Mouse (Mus musculus): ENCODE data around the gene Fmo6.

The Fmo6 gene

DNA sequence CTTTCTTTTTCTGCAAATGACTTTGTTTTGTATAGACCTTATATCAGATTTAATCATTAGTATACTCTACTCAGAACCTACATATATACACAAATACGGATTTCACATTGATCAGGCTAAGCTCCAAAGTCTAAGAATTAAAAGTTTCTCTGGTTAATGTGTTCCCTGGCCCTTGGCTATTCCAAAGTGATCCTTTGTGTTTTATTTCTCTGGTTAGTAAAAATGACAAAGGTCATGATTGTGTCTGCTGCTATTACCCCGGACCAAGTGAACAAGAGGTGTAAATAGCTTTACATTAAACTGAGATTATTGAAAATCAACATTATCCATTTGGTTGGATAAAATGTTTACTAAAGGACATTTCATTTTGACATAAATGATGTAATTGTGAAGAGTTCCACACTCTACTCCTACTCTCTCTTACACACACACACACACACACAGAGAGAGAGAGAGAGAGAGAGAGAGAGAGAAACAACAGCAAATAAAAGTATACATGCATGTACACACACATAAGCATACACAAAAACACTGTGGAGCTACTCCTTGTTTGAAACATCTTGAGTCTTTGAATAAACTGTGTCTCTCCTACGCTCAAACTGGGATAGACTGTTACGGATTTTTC is 22.3 kb downstream of the Fmo6 start:
- no peak for DNase-seq (ENCODE audit: low read depth, low spot score)

DNA sequence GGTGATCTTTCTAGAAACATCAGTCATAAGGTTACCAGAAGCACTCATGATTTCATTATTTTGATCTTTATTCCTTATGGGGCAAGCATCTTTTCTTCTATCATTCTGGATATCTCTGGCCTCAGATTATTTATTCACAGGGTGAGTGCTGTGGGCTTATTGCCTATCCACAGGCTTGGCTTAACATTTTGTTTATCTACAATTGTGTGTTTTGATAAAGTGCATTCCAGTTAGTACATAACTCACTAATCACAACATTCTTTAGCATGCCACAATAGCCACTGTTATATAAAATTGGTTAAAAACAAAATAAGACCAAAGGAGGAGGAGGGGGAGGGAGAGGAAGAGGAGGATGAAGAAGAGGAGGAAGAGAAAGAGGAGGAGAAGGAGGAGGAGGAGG is 25.2 kb downstream of the Fmo6 start:
- no peak for DNase-seq (ENCODE audit: low read depth, low spot score)

DNA sequence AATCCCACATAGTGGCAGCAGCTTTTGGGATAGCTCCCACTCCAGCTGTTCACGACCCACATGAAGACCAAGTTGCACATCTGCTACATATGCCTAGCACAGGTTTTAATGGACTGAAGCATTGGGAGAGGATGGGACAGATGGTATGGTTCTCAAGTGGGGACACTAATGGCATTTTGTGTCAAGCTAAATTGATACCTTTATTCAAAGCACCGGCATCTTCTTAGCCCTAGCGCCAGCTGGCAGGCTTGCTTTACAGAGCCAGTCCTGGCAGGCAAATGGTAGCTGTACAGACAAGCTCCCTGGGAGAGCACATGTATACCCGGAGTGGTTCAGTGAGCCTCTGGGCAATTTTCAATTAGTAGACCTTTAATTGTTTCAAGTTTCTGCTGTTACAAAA is 35.4 kb downstream of the Fmo6 start:
- no peak for DNase-seq (ENCODE audit: low read depth, low spot score)

DNA sequence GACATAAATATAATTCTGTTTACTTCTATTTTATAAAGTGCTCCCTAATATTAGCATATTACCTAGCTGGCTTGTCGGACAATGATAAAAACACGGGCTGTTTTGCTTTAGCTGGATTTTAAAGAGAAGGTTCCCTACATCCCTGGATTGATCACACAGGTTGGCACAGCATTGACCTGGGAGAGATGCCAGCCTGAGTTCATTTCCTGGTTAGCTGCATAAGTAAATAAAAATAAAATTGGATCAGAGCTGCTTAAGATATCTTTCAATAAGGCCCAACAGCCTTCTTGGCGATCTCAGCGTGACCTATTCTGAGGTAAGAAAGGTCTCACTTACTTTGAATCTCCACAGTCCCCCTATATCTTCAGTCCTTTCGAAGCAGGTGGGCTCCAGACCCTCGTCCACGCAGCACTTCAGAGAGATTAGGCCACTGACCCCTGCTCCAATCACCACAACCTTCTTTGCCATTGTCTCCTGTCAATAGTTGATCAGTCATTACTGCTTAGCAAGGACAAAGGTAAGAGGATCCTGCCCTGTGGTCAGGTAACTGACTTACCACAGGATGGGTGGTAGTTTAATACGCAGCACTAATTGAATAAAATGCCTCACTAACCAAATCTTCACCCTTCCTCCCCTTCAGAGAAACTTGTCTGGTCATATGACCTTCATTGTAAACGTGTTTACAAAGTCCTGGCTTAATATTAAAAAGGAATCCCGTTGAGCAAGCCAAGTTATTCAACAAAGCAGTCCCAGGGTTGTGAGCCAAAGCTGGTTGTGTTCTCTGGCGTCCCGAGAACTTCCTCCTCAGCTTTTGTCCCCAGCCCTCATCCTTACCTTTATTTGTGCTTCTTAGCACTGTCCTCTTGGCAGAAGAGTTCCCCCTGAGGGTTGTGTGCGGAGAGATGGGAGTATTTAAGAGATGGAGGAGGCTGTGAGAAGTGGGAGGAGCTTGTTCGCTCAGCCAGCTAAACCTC is 39.2 kb downstream of the Fmo6 start, which contains the start of gene Fmo2:
Gene Fmo2, minus strand, starts transcription at position 889 of the 974 bp plus-strand sequence.
- no peak for DNase-seq (ENCODE audit: low read depth, low spot score)

DNA sequence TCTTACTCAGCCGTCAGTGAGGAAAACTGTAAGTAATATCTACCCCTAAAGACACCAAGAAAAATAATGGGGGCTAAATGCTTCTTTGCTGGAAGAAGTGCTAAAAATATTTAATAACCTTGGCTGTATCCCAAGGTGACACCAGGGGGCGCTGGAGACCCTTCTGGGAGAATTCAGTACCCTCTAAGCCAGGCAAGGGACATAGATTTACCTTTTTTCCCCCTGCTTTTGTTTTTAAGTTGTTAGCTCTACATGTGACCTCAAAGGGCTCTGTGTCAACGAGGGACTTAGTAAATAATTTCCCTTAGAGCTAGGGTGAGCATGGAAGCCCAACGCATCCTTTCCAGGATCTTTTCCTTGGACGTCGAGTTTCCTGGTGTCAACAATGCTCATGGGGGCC is 41.4 kb downstream of the Fmo6 start:
- DNase-seq (ENCODE audit: low read depth, low spot score), result no peak

DNA sequence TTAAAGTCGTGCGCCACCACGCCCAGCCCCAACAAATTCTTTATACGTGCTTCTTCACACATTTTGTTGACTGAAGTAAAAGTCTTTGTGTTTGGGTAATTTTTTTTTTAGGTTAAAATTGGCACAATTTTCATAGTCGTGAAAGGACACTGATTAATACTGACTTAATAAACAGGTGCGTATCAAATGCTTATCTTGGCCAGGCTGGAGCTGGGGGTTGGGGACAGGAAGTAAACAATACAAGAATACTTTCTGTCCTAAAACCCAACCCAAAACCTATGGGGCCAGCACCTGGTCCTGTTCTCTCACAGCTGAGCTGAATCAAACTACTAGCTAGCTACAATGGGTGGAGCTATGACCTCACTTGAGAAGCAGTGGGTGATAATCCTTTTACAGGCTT is 44.3 kb downstream of the Fmo6 start:
- no peak for DNase-seq (ENCODE audit: low read depth, low spot score)

DNA sequence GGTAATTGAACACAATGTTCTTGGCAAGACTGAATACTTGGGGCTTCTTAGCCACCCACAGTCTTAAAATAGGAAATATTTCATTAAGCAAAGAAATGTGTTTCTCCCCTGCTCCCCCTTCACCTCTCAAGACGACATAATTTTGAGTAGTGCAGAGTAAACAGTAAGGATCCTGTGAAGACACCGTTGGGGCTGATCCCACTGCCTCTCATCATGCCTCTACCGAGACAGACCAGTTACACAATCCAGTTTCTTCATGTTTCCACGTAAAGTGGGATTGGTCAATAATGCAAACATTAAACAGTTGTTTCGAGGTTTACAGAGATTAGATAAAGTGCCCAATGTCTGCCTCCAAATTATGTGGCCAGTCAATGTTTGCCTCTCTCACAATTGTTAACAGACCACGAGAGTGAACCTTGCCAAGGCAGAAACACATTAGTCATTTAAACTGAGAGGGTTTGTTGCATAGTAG is 45.3 kb downstream of the Fmo6 start:
- DNase-seq (ENCODE audit: low read depth, low spot score), result no peak

DNA sequence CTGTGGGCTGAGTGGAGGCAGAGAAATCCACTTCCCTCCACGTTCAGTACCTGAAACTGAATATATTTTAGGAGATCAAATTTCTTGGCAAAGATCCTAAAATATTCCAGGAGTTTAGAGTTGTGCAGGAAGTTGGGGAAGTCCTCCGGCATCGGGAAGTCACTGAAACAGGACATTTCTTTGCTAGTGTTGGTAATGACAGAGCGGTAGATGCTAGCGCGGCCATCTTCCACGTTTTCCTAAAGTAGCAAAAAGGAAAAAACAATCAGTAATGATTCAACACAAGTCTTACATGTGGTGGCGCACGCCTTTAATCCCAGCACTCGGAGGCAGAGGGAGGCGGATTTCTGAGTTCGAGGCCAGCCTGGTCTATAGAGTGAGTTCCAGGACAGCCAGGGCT is 48.7 kb downstream of the Fmo6 start:
- DNase-seq (ENCODE audit: low read depth, low spot score), result no peak

DNA sequence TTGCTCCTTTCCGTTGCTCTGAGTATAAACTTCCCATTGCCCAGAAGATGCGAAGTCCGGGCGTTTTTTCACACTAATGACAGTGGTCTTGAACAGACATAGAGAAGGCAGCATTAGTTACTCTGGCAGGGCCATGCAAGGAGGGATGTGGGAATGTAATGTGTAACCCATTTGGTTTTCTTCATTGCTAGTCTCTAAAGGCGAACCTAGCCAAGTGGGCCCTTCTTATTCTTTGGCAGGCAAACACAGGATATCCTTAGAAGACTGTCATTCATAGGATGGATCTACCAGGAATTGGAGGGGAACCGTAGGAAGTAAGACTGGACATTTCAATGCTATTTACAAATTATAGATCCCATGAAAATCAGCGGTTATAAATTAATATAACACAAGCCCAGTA is 49.7 kb downstream of the Fmo6 start:
- DNase-seq (ENCODE audit: low read depth, low spot score), result no peak

DNA sequence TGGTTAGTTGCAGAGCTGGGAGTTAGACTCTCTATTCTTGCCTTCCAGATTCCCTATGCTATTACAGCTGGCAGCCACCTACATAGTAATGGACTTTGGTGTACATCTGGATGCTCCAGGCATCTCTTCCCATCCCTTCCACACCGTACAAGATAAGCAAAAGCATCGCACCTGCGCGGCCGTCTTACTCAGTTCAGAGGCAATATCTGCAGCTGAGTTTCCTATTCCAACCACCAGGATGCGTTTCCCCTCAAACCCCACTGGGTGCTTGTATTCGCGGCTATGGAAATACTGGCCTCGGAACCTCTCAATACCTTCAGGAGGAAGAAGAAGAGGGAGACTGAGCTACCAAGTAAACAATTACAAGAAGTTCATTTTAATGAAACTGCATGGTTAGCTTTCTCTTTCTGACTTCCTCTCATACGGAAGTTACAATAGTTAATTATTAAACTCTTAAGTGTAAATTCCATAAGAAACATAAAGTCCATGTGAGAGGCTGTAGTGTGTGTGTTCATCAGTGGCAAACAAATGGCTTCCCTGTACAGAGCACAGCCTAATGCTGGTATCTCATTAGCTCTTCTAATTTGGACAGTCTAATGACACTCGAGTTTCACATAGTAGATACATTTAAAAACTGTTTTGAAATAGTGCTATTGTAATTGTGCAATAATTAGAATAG is 51.0 kb downstream of the Fmo6 start:
- no peak for DNase-seq (ENCODE audit: low read depth, low spot score)

DNA sequence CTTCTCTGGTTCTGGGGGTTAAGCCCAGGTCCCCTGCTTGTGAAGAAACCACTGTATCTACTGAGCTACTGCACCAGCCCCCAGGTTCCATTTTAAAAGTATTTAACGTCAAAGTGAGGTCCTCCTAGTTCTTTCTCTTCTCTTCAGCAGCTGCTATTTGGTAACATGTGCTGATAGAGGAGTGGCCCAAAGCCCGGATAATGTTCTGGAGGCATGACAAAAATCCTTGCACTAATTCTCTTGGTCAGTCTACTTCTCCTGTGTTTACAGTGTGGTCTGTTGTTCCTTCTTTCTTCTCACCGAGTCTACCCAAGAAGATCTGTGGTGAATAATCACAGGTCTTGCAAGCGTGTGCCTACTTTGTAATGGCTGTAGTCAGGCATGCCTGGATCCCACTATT is 54.6 kb downstream of the Fmo6 start:
- no peak for DNase-seq (ENCODE audit: low read depth, low spot score)

DNA sequence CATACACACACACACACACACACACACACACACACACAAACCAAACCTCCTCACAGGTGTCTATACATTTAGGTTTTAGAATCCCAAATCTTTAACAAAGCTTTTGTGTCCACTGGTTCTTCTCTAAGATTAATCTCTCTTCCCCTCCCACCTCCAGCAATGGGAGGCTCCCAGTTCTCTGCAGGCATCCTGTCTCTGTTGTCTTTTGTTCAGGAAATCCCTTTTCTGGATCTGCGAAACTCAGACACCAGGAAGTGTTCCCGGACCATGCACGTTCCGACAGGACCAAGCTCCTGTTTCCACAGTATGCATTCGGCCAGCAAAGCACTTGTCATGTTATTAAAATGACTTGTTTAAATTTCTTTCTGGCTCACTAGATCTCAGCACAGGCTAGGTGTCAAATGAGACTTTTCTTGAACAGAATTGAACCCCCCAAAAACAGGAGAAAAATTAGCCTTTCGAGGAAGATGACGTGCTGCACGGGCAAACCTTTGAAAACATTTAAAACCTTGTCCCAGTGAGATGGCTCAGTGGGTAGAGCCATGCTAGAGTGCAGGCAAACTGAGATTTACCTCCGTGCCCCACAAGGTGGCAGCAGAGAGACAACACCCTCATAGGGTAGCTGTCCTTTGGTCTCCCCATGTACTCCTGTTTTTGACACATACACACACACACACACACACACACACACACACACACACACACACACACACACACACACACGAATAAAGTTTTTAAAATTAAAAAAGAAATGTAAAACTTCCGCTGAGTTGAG is 57.5 kb downstream of the Fmo6 start:
- DNase-seq (ENCODE audit: low read depth, low spot score), result no peak

DNA sequence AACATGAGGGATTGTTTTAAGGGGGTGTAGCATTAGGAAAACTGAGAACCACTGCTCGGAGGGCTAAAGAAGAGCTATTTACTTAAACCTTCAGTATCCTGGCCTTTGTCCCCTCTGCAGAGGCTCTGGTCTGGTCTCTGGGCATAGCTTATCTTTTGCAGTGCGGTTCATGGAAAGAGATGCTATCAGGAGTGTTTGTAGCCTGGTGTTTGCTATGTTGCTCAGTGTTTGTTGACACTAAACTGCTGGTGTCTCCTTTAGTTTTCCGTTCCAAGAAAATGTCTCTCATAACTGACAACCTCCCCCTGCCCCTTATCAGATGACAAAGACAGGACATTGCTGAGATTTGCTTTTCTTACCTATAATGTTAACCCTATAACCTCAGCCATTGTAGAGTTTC is 62.2 kb downstream of the Fmo6 start:
- no peak for DNase-seq (ENCODE audit: low read depth, low spot score)

DNA sequence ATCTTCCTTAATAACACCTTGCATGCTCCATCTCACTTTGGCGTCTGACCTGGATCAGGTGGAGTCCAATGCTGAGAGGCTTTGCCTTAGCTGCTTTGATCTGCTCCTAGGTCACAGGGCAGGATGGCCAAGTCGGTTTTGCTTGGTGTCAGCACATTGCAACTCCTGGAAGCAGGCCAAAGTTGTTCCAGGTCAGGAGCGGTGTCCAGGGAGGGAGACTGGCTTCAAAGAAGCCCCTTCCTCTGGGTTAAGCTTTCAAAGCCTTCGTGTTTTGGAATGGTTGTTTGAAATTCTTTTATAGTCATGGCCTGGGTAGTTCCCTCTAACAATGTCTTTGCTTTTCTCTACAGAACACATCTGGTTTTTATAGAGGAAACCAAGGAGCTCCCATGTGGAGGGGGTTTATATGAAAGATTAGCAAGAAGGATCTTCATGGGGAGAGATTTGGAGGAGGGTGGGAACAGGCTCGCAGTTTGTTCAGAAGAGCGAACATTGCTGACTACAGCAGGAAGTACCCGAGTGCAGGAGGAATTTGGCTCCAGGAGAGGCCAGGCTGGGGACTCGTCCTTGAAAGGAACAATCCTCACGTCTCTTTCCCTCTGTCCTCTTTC is 65.5 kb downstream of the Fmo6 start:
- DNase-seq (ENCODE audit: low read depth, low spot score), result no peak

DNA sequence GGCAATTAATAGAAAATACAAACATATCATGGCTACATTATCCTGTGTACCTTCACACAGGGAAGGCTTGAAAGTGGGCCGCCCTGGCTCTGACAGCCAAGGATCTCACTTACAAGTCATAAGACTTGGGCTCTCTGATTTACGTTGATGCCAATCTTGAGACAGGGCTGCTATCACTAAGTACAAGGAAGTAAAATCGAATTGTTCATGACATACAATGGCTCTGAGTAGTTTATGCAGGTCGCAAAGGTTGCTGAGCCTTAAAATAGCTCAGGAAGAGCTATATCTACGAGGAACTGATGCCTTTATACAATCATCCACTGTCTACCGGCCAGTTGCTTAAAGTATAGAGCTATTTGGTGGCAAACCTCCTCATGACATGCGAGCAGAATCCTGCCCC is 66.3 kb downstream of the Fmo6 start:
- no peak for DNase-seq (ENCODE audit: low read depth, low spot score)

DNA sequence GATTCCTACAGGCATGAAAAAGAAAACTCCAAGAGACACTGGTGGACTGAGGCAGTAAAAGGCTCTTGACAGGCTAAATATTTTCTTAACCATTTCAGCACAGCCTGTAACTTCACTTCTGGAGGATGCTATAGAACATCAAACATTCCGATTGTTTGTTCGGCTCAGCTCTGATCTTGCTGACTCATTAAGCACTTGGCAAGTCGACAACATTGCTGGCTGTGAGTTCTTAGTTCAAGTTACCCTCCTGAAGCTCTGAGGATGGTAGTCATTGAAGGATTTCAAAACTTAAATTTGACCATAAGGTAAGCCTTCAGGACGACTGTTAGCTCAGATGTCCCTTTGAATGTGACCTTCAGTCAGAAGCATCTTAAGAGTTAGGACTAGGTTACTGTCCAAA is 69.9 kb downstream of the Fmo6 start:
- DNase-seq (ENCODE audit: low read depth, low spot score), result no peak

Data from WW6 (cell line).